In the genomic region with DNA sequence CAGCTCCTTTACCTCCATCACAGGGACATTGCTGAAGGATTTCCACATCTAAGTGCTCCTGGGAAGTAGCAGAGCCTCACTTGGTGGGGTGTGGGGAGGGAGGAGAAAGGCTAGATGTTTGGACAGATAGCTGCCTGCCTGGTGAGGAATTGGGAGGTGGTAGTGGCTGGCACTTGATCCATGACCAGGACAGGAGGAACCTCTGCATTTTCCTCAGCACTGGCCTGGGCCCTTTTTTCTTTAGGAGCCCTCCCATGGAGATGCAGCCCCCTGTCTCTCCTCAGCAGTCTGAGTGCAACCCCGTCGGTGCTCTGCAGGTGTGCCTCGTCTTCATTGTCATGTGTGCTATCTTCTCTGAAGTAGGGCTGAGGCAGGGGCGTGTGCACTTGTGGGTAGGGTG, we compare ENCODE assay signal across 27 mouse cellular contexts. TPM values are rescaled to one million over a fixed set of nuclear protein-coding genes. Genes with fewer than 3 reads are reported as not detected.
DNase-seq lines count a peak whose midpoint lies in the region; ATAC-seq and TF ChIP-seq lines count a peak whose summit lies in the region.
"Had no signal": no experiment of that assay in that cellular context is flagged by ENCODE, and none has a peak within 500 bp of the region (broad histone marks: within the 10 kb centered on the region; RNA-seq: fewer than 3 reads in every experiment).

No protein-coding gene starts in this region.

- no peak for ATAC-seq in liver, embryonic 13.5 days (ENCODE audit: low read depth)
- no peak for ATAC-seq in liver, postnatal 0 days
- no peak for ATAC-seq in megakaryocyte progenitor cell, adult 5-6 weeks (replicated peaks; ENCODE audit: poor library complexity)
- ATAC-seq: activated CD4-positive, CD25-positive, alpha-beta regulatory T cell, adult 4 months; forebrain, postnatal 0 days; hindbrain, postnatal 0 days; intestine, embryonic 16.5 days; Patski had no signal

- H3K9ac ChIP-seq in liver, embryonic 13.5 days: no peak overlapping the region
- no peak overlapping the region for H3K9ac ChIP-seq in liver, postnatal 0 days (replicated peaks)
- H3K9ac ChIP-seq: forebrain, postnatal 0 days; hindbrain, embryonic 13.5 days had no signal

- H3K4me1 ChIP-seq in cerebellum, adult 2 months (ENCODE audit: control insufficient read depth, insufficient read depth, low read length): peaks cover 26% of the 10 kb centered on the region
- peaks cover 44% of the 10 kb centered on the region for H3K4me1 ChIP-seq in liver, embryonic 13.5 days (replicated peaks)
- peaks cover 15% of the 10 kb centered on the region for H3K4me1 ChIP-seq in liver, postnatal 0 days (ENCODE audit: insufficient read depth)

- H3K36me3 ChIP-seq in liver, embryonic 13.5 days: peaks cover 40% of the 10 kb centered on the region
- peaks cover 21% of the 10 kb centered on the region for H3K36me3 ChIP-seq in liver, postnatal 0 days (replicated peaks; ENCODE audit: insufficient read depth, low read length)

- TF ChIP-seq POLR2A in cerebellum, adult 2 months (IDR thresholded peaks at IDR 0.05; ENCODE audit: borderline replicate concordance, insufficient read depth, low read length): no peak

- TF ChIP-seq CTCF in cerebellum, adult 2 months (IDR thresholded peaks at IDR 0.05; ENCODE audit: borderline replicate concordance, insufficient read depth, low read depth, low read length): no peak
- no peak for TF ChIP-seq CTCF in liver, postnatal 0 days (IDR thresholded peaks at IDR 0.05; ENCODE audit: low read depth)

- H3K27me3 ChIP-seq in cerebellum, adult 2 months (ENCODE audit: control insufficient read depth, insufficient read depth, low read length): no peaks in the 10 kb centered on the region
- no peaks in the 10 kb centered on the region; the same call in 1 of the 2 replicates for H3K27me3 ChIP-seq in liver, embryonic 13.5 days
- H3K27me3 ChIP-seq in liver, postnatal 0 days (ENCODE audit: insufficient read depth, low read length): no peaks in the 10 kb centered on the region
- H3K27me3 ChIP-seq: embryonic facial prominence, embryonic 12.5 days; heart, embryonic 13.5 days; hindbrain, embryonic 13.5 days; Patski had no signal

- WGBS in cerebellum, adult 2 months: 74% methylated on average over 4 of the region's 4 CpGs
- 58% methylated on average over 4 of the region's 4 CpGs for WGBS in liver, embryonic 13.5 days (ENCODE audit: insufficient replicate concordance)
- 84% methylated on average over 4 of the region's 4 CpGs for WGBS in liver, postnatal 0 days (ENCODE audit: insufficient replicate concordance)

- peak in 1 of 2 experiments; percentile 23 for DNase-seq in cerebellum, adult 2 months
- no peak for DNase-seq in cerebellum, postnatal 4 days (ENCODE audit: low spot score in 2 of 2)
- DNase-seq in heart, adult 11 months: peak; percentile 86
- no peak for DNase-seq in heart, postnatal 10 days
- no peak for DNase-seq in liver, embryonic 13.5 days
- DNase-seq in liver, postnatal 0 days: no peak
- DNase-seq: adrenal gland, postnatal 14 days; cerebellum, adult 8-10 months; forebrain, postnatal 0 days; gastrocnemius, postnatal 14 days had no signal

- no peak overlapping the region for H3K4me3 ChIP-seq in cerebellum, adult 2 months (replicated peaks; ENCODE audit: insufficient read depth, low read depth, low read length)
- no peak overlapping the region for H3K4me3 ChIP-seq in liver, embryonic 13.5 days (replicated peaks)
- no peak overlapping the region for H3K4me3 ChIP-seq in liver, postnatal 0 days (ENCODE audit: low read depth, low read length)
- H3K4me3 ChIP-seq: embryonic facial prominence, embryonic 12.5 days; heart, embryonic 13.5 days; hindbrain, embryonic 13.5 days had no signal

- H3K4me2 ChIP-seq in liver, embryonic 13.5 days: no peak overlapping the region
- H3K4me2 ChIP-seq in liver, postnatal 0 days (ENCODE audit: low read depth, low read length): no peak overlapping the region
- H3K4me2 ChIP-seq: embryonic facial prominence, embryonic 12.5 days; hindbrain, embryonic 13.5 days had no signal

- TF ChIP-seq EP300 in liver, postnatal 0 days (IDR thresholded peaks at IDR 0.05; ENCODE audit: low read depth): no peak

- peak overlapping the region; percentile 62; the same call in 1 of the 2 replicates for H3K27ac ChIP-seq in cerebellum, adult 2 months (ENCODE audit: insufficient read depth, low read length)
- H3K27ac ChIP-seq in liver, embryonic 13.5 days: 0 out of 2 replicates have a peak overlapping the region, but pooled peaks have one; percentile 96
- H3K27ac ChIP-seq in liver, postnatal 0 days (ENCODE audit: low read depth): no peak overlapping the region
- H3K27ac ChIP-seq: embryonic facial prominence, embryonic 12.5 days; hindbrain, embryonic 13.5 days; hindbrain, postnatal 0 days had no signal

- intact Hi-C loops in heart, postnatal 10 days (cut with DNase I): no loop called here

- no peaks in the 10 kb centered on the region for H3K9me3 ChIP-seq in liver, embryonic 13.5 days (replicated peaks)
- H3K9me3 ChIP-seq in liver, postnatal 0 days (ENCODE audit: low read length): no peaks in the 10 kb centered on the region
- H3K9me3 ChIP-seq: embryonic facial prominence, embryonic 12.5 days; heart, embryonic 13.5 days; hindbrain, embryonic 13.5 days had no signal

RNA-seq across cellular contexts. Expression of a gene that starts 3.3 kb away (rescaled TPM):
- polyA plus RNA-seq in cerebellum, adult 2 months (2012; rRNA removed): 8.5 and 10.4 TPM in 2 replicates
- 1 to 10 TPM; 1.4 to 3.8 TPM for total RNA-seq in heart, postnatal 10 days (2021)
- 0.93 and 1.1 TPM in 2 replicates for polyA plus RNA-seq in liver, embryonic 13.5 days (2015; fragmentation: Nextera tagmentation; extraction: Ambion mirVana)
- 0.42 and 0.60 TPM in 2 replicates for polyA plus RNA-seq in liver, postnatal 0 days (2015; fragmentation: Nextera tagmentation; extraction: Ambion mirVana)
- total RNA-seq in megakaryocyte progenitor cell, adult 5-6 weeks (2015): 7.2 and 8.9 TPM in 2 replicates
- total RNA-seq in megakaryocyte progenitor cell, adult 5-6 weeks (2017): 1.2 TPM in 1 of 2 replicates, not detected in the other

RNA-seq across cellular contexts. Expression of a gene that starts 3.5 kb away (rescaled TPM):
- 121 and 131 TPM in 2 replicates for polyA plus RNA-seq in cerebellum, adult 2 months (2012; rRNA removed)
- 10 to 100 TPM; 45.9 to 53.1 TPM for total RNA-seq in heart, postnatal 10 days (2021)
- 52.2 and 55.4 TPM in 2 replicates for polyA plus RNA-seq in liver, embryonic 13.5 days (2015; fragmentation: Nextera tagmentation; extraction: Ambion mirVana)
- 26.8 and 27.8 TPM in 2 replicates for polyA plus RNA-seq in liver, postnatal 0 days (2015; fragmentation: Nextera tagmentation; extraction: Ambion mirVana)
- 13.1 and 17.4 TPM in 2 replicates for total RNA-seq in megakaryocyte progenitor cell, adult 5-6 weeks (2015)
- 22.6 and 26.7 TPM in 2 replicates for total RNA-seq in megakaryocyte progenitor cell, adult 5-6 weeks (2017)

RNA-seq across cellular contexts. Expression of a gene that starts 4.6 kb away (rescaled TPM):
- polyA plus RNA-seq in cerebellum, adult 2 months (2012; rRNA removed): 130 and 149 TPM in 2 replicates
- 1 to 10 TPM; 5.1 to 5.2 TPM for total RNA-seq in heart, postnatal 10 days (2021)
- polyA plus RNA-seq in liver, embryonic 13.5 days (2015; fragmentation: Nextera tagmentation; extraction: Ambion mirVana): 1.8 and 2.1 TPM in 2 replicates
- 0.53 and 0.85 TPM in 2 replicates for polyA plus RNA-seq in liver, postnatal 0 days (2015; fragmentation: Nextera tagmentation; extraction: Ambion mirVana)
- total RNA-seq in megakaryocyte progenitor cell, adult 5-6 weeks (2015): 1.2 TPM in 1 of 2 replicates, not detected in the other
- 0.12 and 0.24 TPM in 2 replicates for total RNA-seq in megakaryocyte progenitor cell, adult 5-6 weeks (2017)

RNA-seq across cellular contexts. Expression of a gene that starts 18.0 kb away (rescaled TPM):
- polyA plus RNA-seq in cerebellum, adult 2 months (2012; rRNA removed): not detected in 2 replicates
- 1 to 10 TPM in 1 of 2 experiments, not detected in 1; 3.6 TPM for total RNA-seq in heart, postnatal 10 days (2021)
- not detected in 2 replicates for polyA plus RNA-seq in liver, embryonic 13.5 days (2015; fragmentation: Nextera tagmentation; extraction: Ambion mirVana)
- polyA plus RNA-seq in liver, postnatal 0 days (2015; fragmentation: Nextera tagmentation; extraction: Ambion mirVana): not detected in 2 replicates
- not detected in 2 replicates for total RNA-seq in megakaryocyte progenitor cell, adult 5-6 weeks (2015)
- total RNA-seq in megakaryocyte progenitor cell, adult 5-6 weeks (2017): not detected in 2 replicates
- total RNA-seq: adrenal gland, adult 18-20 months; adrenal gland, postnatal 14 days; forebrain, postnatal 0 days; gastrocnemius, adult 18-20 months; gastrocnemius, postnatal 14 days; heart, adult 8-10 months; hematopoietic stem cell, adult 5-6 weeks; hindbrain, postnatal 0 days had no signal
- polyA plus RNA-seq: activated CD4-positive, CD25-positive, alpha-beta regulatory T cell, adult 4 months; C2C12; cortical plate, adult 2 months; embryonic facial prominence, embryonic 12.5 days; forebrain, embryonic 11.5 days; gonadal fat pad, adult 2 months; heart, postnatal 0 days had no signal

RNA-seq across cellular contexts. Expression of a gene that starts 51.1 kb away (rescaled TPM):
- polyA plus RNA-seq in cerebellum, adult 2 months (2012; rRNA removed): 539 and 562 TPM in 2 replicates
- total RNA-seq in heart, postnatal 10 days (2021): 100 to 1,000 TPM; 547 to 592 TPM
- polyA plus RNA-seq in liver, embryonic 13.5 days (2015; fragmentation: Nextera tagmentation; extraction: Ambion mirVana): 91.4 and 92.1 TPM in 2 replicates
- 68.4 and 70.9 TPM in 2 replicates for polyA plus RNA-seq in liver, postnatal 0 days (2015; fragmentation: Nextera tagmentation; extraction: Ambion mirVana)
- total RNA-seq in megakaryocyte progenitor cell, adult 5-6 weeks (2015): 946 and 973 TPM in 2 replicates
- total RNA-seq in megakaryocyte progenitor cell, adult 5-6 weeks (2017): 175 and 191 TPM in 2 replicates

Comparison
In these comparisons a context has a peak if more than half of its experiments do, and no peak if none do; other contexts are left out.
1. RNA of a gene that starts 4.6 kb away (polyA plus RNA-seq): 130 to 149 TPM in cerebellum, adult 2 months; 1.8 to 2.1 TPM in liver, embryonic 13.5 days and 0.53 to 0.85 TPM in liver, postnatal 0 days; every median in the first group is over 10 times any median in the second.